Mouse (Mus musculus) hindbrain, postnatal 0 days (tissue): ENCODE measurements around the gene Cldnd2. TPM values are rescaled to one million over a fixed set of nuclear protein-coding genes. Genes with fewer than 3 reads are reported as not detected.
A peak's percentile ranks its signal among the peaks of the same experiment; 100 is the strongest.

Experiments used
- ATAC-seq: fragments of 200-750 bp; cut with Nextera tagmentation; 2 replicates; pipeline ENCODE4 v1.8.0; 2017; ENCODE audit warnings: mild to moderate bottlenecking, moderate TSS enrichment, moderate library complexity
- DNase-seq: peaks from one replicate; pipeline ENCODE4 v3.0.0-alpha.2; 2015; ENCODE audit warnings: low spot score
- H3K27ac ChIP-seq: fragments of 300-500 bp; sonication (generic); 2 replicates; pipeline ENCODE4 v1.5.1; 2014; ENCODE audit warnings: mild to moderate bottlenecking
- H3K27me3 ChIP-seq: fragments of 300-500 bp; sonication (generic); 2 replicates; pipeline ENCODE4 v1.6.1; 2014; ENCODE audit warnings: low read length, mixed read lengths; ENCODE audit not compliant: insufficient read depth
- H3K36me3 ChIP-seq: fragments of 300-500 bp; sonication (generic); 2 replicates; pipeline ENCODE4 v1.6.1; 2014; ENCODE audit warnings: low read length, mixed read lengths; ENCODE audit not compliant: insufficient read depth
- H3K4me1 ChIP-seq: fragments of 300-500 bp; sonication (generic); 2 replicates; pipeline ENCODE4 v1.6.1; 2014; ENCODE audit warnings: antibody characterized with exemption, low read length, mixed read lengths; ENCODE audit not compliant: insufficient read depth
- H3K4me2 ChIP-seq: fragments of 300-500 bp; sonication (generic); 2 replicates; pipeline ENCODE4 v1.6.1; 2014; ENCODE audit warnings: low read depth, mild to moderate bottlenecking, low read length, moderate library complexity, mixed read lengths
- H3K4me3 ChIP-seq: fragments of 300-500 bp; sonication (generic); 2 replicates; pipeline ENCODE4 v1.5.1; 2014; ENCODE audit warnings: low read length
- H3K9ac ChIP-seq: fragments of 300-500 bp; sonication (generic); replicated peaks from 2 replicates; pipeline ENCODE4 v1.6.1; 2014; ENCODE audit warnings: mild to moderate bottlenecking, low read length, moderate library complexity, mixed read lengths
- H3K9me3 ChIP-seq: fragments of 300-500 bp; sonication (generic); 2 replicates; pipeline ENCODE4 v1.6.1; 2016; ENCODE audit warnings: low read length, mixed read lengths
- CTCF ChIP-seq: IDR thresholded peaks from 2 replicates; pipeline ENCODE4 v1.5.1; 2016; ENCODE audit warnings: antibody characterized with exemption, control low read depth, low read depth
- WGBS: fragments of 180-500 bp; shearing (Covaris S2); extraction: QIAGEN DNeasy Blood & Tissue Kit; methylation state at CpG from one replicate; pipeline ENCODE4 v1.1.7; 2014; 5-methylcytosine and 5-hydroxymethylcytosine counted together
- microRNA-seq, 2 experiments: library from miRNA; unstranded; fragments of <30 nt; microRNA quantifications; one replicate each; pipeline ENCODE4; 2016
- polyA plus RNA-seq: library from polyadenylated mRNA; unstranded; fragments of >200 nt; fragmentation: Nextera tagmentation; extraction: Ambion mirVana; gene quantifications from 2 replicates; pipeline ENCODE4 v1.2.1, GENCODE M21; 2015
- total RNA-seq: library from RNA; depleted of rRNA; stranded (reverse); fragments of >200 nt; gene quantifications from 2 replicates; pipeline ENCODE4 v1.2.3, GENCODE M21; 2014; rRNA removed

Cldnd2 gene
- total and polyA plus RNA-seq, 2 experiments from 2014 or later = not detected

DNA sequence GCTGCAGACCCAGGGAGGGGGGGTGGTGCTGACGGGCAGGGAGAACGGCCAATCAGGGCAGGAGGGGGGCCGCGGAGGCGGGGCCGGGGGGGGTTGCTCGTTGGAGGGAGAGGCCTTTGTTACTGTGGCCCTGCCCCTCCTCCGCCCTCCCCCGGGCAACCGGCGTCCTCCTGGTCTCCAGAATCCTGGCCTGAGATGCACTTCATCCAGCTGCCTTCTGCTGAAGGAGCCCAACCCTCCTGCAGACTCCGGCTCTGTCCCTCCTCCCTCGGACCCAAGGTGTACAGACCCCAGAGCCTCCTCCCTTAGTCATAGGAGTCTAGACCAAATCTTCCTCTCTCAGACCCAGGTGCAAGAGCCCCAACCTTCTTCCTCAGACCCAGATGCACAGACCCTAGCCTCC, 49.6 kb downstream of the Cldnd2 start:
- DNase-seq = peak; percentile 88
- WGBS = 0% methylated on average over 7 of the region's 13 CpGs
- peak overlapping the region; percentile 73 for H3K4me2 ChIP-seq
- H3K9me3 ChIP-seq = no peaks in the 10 kb centered on the region
- H3K36me3 ChIP-seq = no peaks in the 10 kb centered on the region
- H3K4me1 ChIP-seq = peaks cover 8% of the 10 kb centered on the region; the same call in 1 of the 2 replicates
- peak overlapping the region; percentile 91 for H3K9ac ChIP-seq
- peak; percentile 89 for ATAC-seq
- H3K4me3 ChIP-seq = peak overlapping the region; percentile 78
- TF ChIP-seq CTCF = no peak
- peak overlapping the region; percentile 82 for H3K27ac ChIP-seq
- H3K27me3 ChIP-seq = no peaks in the 10 kb centered on the region

DNA sequence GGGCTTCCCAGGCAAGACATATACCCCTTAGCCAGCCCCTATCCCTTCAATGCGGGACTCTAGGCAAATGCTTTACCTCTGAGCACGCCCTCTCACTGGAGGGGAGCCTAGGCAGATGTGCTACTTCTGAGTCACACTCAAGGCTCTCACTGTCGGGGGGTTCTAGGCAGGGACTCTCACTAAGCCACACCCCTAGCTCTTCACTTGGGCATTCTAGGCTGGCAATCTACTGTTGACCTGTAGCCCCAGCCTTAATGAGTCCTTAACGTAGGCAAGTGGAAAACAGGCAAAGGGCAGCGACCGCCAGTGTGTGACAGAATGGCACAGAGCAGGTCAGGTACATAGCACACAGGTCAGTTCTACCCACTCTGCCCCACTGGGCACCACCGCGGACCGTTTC, 50.3 kb downstream of the Cldnd2 start:
- DNase-seq (no peak), ATAC-seq (no peak)
- no peaks in the 10 kb centered on the region for H3K9me3 ChIP-seq
- H3K4me3 ChIP-seq = peak overlapping the region; percentile 78; the same call in 1 of the 2 replicates
- H3K9ac ChIP-seq = no peak overlapping the region
- peaks cover 8% of the 10 kb centered on the region; the same call in 1 of the 2 replicates for H3K4me1 ChIP-seq
- H3K27ac ChIP-seq = peak overlapping the region; percentile 82; the same call in 1 of the 2 replicates
- no peak overlapping the region for H3K4me2 ChIP-seq
- H3K36me3 ChIP-seq = no peaks in the 10 kb centered on the region
- no peak for TF ChIP-seq CTCF
- WGBS = 68% methylated on average over 9 of the region's 9 CpGs
- no peaks in the 10 kb centered on the region for H3K27me3 ChIP-seq

Small RNAs within 50 kb of the gene (microRNA-seq; reads per million reads assigned to microRNA genes)
- gene Mir7051 = 0.53 to 1.4 reads per million in 2 experiments

Other genes with a start within 250 kb of the Cldnd2 start
- 14.3 and 21.2 TPM in 2 replicates for gene Zfp715, start 127.5 kb upstream of the Cldnd2 start, total RNA-seq
- gene Zfp715, start 127.5 kb upstream of the Cldnd2 start, polyA plus RNA-seq = 11.8 and 13.4 TPM in 2 replicates
- not detected in 2 replicates for gene Siglecf, start 89.4 kb upstream of the Cldnd2 start, total RNA-seq
- gene Siglecf, start 89.4 kb upstream of the Cldnd2 start, polyA plus RNA-seq = 0.26 and 0.30 TPM in 2 replicates
- gene Siglecg, start 32.6 kb upstream of the Cldnd2 start, total RNA-seq = 0.22 TPM in 1 of 2 replicates, not detected in the other
- not detected in 2 replicates for gene Siglecg, start 32.6 kb upstream of the Cldnd2 start, polyA plus RNA-seq
- gene Lim2, start 13.1 kb upstream of the Cldnd2 start, total RNA-seq = not detected in 2 replicates
- not detected in 2 replicates for gene Lim2, start 13.1 kb upstream of the Cldnd2 start, polyA plus RNA-seq
- not detected in 2 replicates for gene Nkg7, start 3.7 kb upstream of the Cldnd2 start, total RNA-seq
- 0.28 TPM in 1 of 2 replicates, not detected in the other for gene Nkg7, start 3.7 kb upstream of the Cldnd2 start, polyA plus RNA-seq
- 42.1 and 42.9 TPM in 2 replicates for gene Etfb, start 3.3 kb downstream of the Cldnd2 start, total RNA-seq
- gene Etfb, start 3.3 kb downstream of the Cldnd2 start, polyA plus RNA-seq = 148 and 149 TPM in 2 replicates
- 2.6 TPM in 1 of 2 replicates, not detected in the other for gene Gm45233, start 3.3 kb downstream of the Cldnd2 start, total RNA-seq
- 0.43 and 0.83 TPM in 2 replicates for gene Gm45233, start 3.3 kb downstream of the Cldnd2 start, polyA plus RNA-seq
- 15.8 and 20.1 TPM in 2 replicates for gene Vsig10l, start 22.4 kb downstream of the Cldnd2 start, total RNA-seq
- 23.1 and 25.8 TPM in 2 replicates for gene Vsig10l, start 22.4 kb downstream of the Cldnd2 start, polyA plus RNA-seq
- 64.7 and 69.9 TPM in 2 replicates for gene Iglon5, start 49.3 kb downstream of the Cldnd2 start, total RNA-seq
- 8.0 and 8.6 TPM in 2 replicates for gene Iglon5, start 49.3 kb downstream of the Cldnd2 start, polyA plus RNA-seq
- 0.05 TPM in 1 of 2 replicates, not detected in the other for gene 4931406B18Rik, start 65.2 kb downstream of the Cldnd2 start, total RNA-seq
- gene 4931406B18Rik, start 65.2 kb downstream of the Cldnd2 start, polyA plus RNA-seq = not detected in 2 replicates
- 1.4 and 2.0 TPM in 2 replicates for gene Cd33, start 103.6 kb downstream of the Cldnd2 start, total RNA-seq
- gene Cd33, start 103.6 kb downstream of the Cldnd2 start, polyA plus RNA-seq = 1.8 and 2.0 TPM in 2 replicates
- 8.0 and 8.3 TPM in 2 replicates for gene Zfp658, start 121.5 kb downstream of the Cldnd2 start, total RNA-seq
- 2.5 and 3.3 TPM in 2 replicates for gene Zfp658, start 121.5 kb downstream of the Cldnd2 start, polyA plus RNA-seq
- gene Zfp719, start 138.8 kb downstream of the Cldnd2 start, total RNA-seq = 10.8 and 11.6 TPM in 2 replicates
- gene Zfp719, start 138.8 kb downstream of the Cldnd2 start, polyA plus RNA-seq = 4.7 and 5.3 TPM in 2 replicates
- 1.0 TPM in 1 of 2 replicates, not detected in the other for gene Zfp819, start 166.4 kb downstream of the Cldnd2 start, total RNA-seq
- gene Zfp819, start 166.4 kb downstream of the Cldnd2 start, polyA plus RNA-seq = 0.40 and 0.62 TPM in 2 replicates
- gene Ceacam18, start 193.9 kb downstream of the Cldnd2 start, total RNA-seq = not detected in 2 replicates
- 0.08 TPM in 1 of 2 replicates, not detected in the other for gene Ceacam18, start 193.9 kb downstream of the Cldnd2 start, polyA plus RNA-seq
- gene Siglece, start 219.4 kb downstream of the Cldnd2 start, total RNA-seq = not detected in 2 replicates
- 0.40 and 0.48 TPM in 2 replicates for gene Siglece, start 219.4 kb downstream of the Cldnd2 start, polyA plus RNA-seq
- 32.4 and 36.4 TPM in 2 replicates for gene Ctu1, start 231.2 kb downstream of the Cldnd2 start, total RNA-seq
- 14.5 and 14.7 TPM in 2 replicates for gene Ctu1, start 231.2 kb downstream of the Cldnd2 start, polyA plus RNA-seq
- not detected in 2 replicates for gene Klk14, start 249.6 kb downstream of the Cldnd2 start, total RNA-seq
- not detected in 2 replicates for gene Klk14, start 249.6 kb downstream of the Cldnd2 start, polyA plus RNA-seq